Mouse (Mus musculus) liver, embryonic 15.5 days (tissue): Measurements from ENCODE around the gene Obscn. TPM values are rescaled to one million over a fixed set of nuclear protein-coding genes. Genes with fewer than 3 reads are reported as not detected.

Source experiments
- ATAC-seq: fragments of 200-750 bp; cut with Nextera tagmentation; 2 replicates; pipeline ENCODE4 v1.8.0; 2017; ENCODE audit warnings: moderate number of reproducible peaks, mild to moderate bottlenecking, moderate library complexity; ENCODE audit not compliant: insufficient read depth
- H3K27ac ChIP-seq: fragments of 300-500 bp; sonication (generic); replicated peaks from 2 replicates; pipeline ENCODE4 v1.5.1; 2015; ENCODE audit warnings: mild to moderate bottlenecking, inconsistent platforms
- H3K27me3 ChIP-seq: fragments of 300-500 bp; sonication (generic); 2 replicates; pipeline ENCODE4 v1.6.1; 2015; ENCODE audit warnings: mild to moderate bottlenecking, inconsistent platforms
- H3K36me3 ChIP-seq: fragments of 300-500 bp; sonication (generic); replicated peaks from 2 replicates; pipeline ENCODE4 v1.6.1; 2015; ENCODE audit warnings: moderate library complexity, mild to moderate bottlenecking, inconsistent platforms
- H3K4me1 ChIP-seq: fragments of 300-500 bp; sonication (generic); replicated peaks from 2 replicates; pipeline ENCODE4 v1.6.1; 2015; ENCODE audit warnings: inconsistent platforms
- H3K4me2 ChIP-seq: fragments of 300-500 bp; sonication (generic); 2 replicates; pipeline ENCODE4 v1.6.1; 2015; ENCODE audit warnings: moderate library complexity, mild to moderate bottlenecking, inconsistent platforms
- H3K4me3 ChIP-seq: fragments of 300-500 bp; sonication (generic); replicated peaks from 2 replicates; pipeline ENCODE4 v1.5.1; 2015; ENCODE audit warnings: mild to moderate bottlenecking, inconsistent platforms
- H3K9ac ChIP-seq: fragments of 300-500 bp; sonication (generic); 2 replicates; pipeline ENCODE4 v1.6.1; 2015; ENCODE audit warnings: moderate library complexity, mild to moderate bottlenecking, inconsistent platforms
- H3K9me3 ChIP-seq: fragments of 300-500 bp; sonication (generic); replicated peaks from 2 replicates; pipeline ENCODE4 v1.6.1; 2016; ENCODE audit warnings: inconsistent platforms
- WGBS: fragments of 180-500 bp; shearing (Covaris S2); methylation state at CpG from one replicate; pipeline ENCODE4 v1.1.7; 2015; ENCODE audit warnings: mixed read lengths; ENCODE audit not compliant: insufficient replicate concordance; 5-methylcytosine and 5-hydroxymethylcytosine counted together
- polyA plus RNA-seq: library from polyadenylated mRNA; unstranded; fragments of >200 nt; fragmentation: Nextera tagmentation; extraction: Ambion mirVana; gene quantifications from 2 replicates; pipeline ENCODE4 v1.2.1, GENCODE M21; 2015

Gene Obscn
- polyA plus RNA-seq, 1 experiment from 2014 or later, result 0.30 TPM

- H3K27me3 ChIP-seq, result no peaks in the 10 kb centered on the region
- no peak overlapping the region for H3K4me2 ChIP-seq
- H3K27ac ChIP-seq, result no peak overlapping the region
- ATAC-seq, result no peak
- H3K4me1 ChIP-seq, result peaks cover 39% of the 10 kb centered on the region
- no peak overlapping the region for H3K4me3 ChIP-seq
- H3K9ac ChIP-seq, result no peak overlapping the region
- 75% methylated on average over 3 of the region's 3 CpGs for WGBS
- no peaks in the 10 kb centered on the region for H3K9me3 ChIP-seq
- H3K36me3 ChIP-seq, result peaks cover 17% of the 10 kb centered on the region
Measured at GRCm38 (mm10) chr11:58971796-58972195, 164.4 kb downstream of the Obscn start.

- H3K4me3 ChIP-seq, result no peak overlapping the region
Measured at GRCm38 (mm10) chr11:58970831-58971530, 165.2 kb downstream of the Obscn start.

GRCm38 (mm10) chr11:58969659-58970058, 166.5 kb downstream of the Obscn start:
- peaks cover 46% of the 10 kb centered on the region for H3K4me1 ChIP-seq
- H3K36me3 ChIP-seq, result peaks cover 14% of the 10 kb centered on the region; the same call in 1 of the 2 replicates
- no peaks in the 10 kb centered on the region for H3K9me3 ChIP-seq
- no peak overlapping the region for H3K4me2 ChIP-seq
- H3K9ac ChIP-seq, result no peak overlapping the region
- 66% methylated on average over 6 of the region's 6 CpGs for WGBS
- H3K27ac ChIP-seq, result no peak overlapping the region
- no peak for ATAC-seq
- H3K4me3 ChIP-seq, result no peak overlapping the region
- no peaks in the 10 kb centered on the region for H3K27me3 ChIP-seq

More at GRCm38 (mm10) chr11:58970831-58971530, 165.2 kb downstream of the Obscn start:
- WGBS, result 82% methylated on average over 21 of the region's 21 CpGs
- Histone ChIP-seq H3K4me1 (peaks cover 42% of the 10 kb centered on the region), H3K4me2 (no peak overlapping the region), H3K36me3 (peaks cover 17% of the 10 kb centered on the region), H3K27me3 (no peaks in the 10 kb centered on the region), H3K9me3 (no peaks in the 10 kb centered on the region), H3K9ac (no peak overlapping the region), H3K27ac (no peak overlapping the region)
- no peak for ATAC-seq

GRCm38 (mm10) chr11:58969027-58969426, 167.2 kb downstream of the Obscn start:
- no peak overlapping the region for H3K9ac ChIP-seq
- H3K4me1 ChIP-seq, result peaks cover 43% of the 10 kb centered on the region
- no peaks in the 10 kb centered on the region for H3K9me3 ChIP-seq
- WGBS, result 77% methylated on average over 8 of the region's 8 CpGs
- no peak for ATAC-seq
- H3K36me3 ChIP-seq, result peaks cover 14% of the 10 kb centered on the region; the same call in 1 of the 2 replicates
- no peak overlapping the region for H3K27ac ChIP-seq
- H3K4me3 ChIP-seq, result no peak overlapping the region
- no peak overlapping the region for H3K4me2 ChIP-seq
- peaks cover 3% of the 10 kb centered on the region; the same call in 1 of the 2 replicates for H3K27me3 ChIP-seq

- H3K9ac ChIP-seq, result no peak overlapping the region
- H3K27ac ChIP-seq, result no peak overlapping the region
- H3K27me3 ChIP-seq, result peaks cover 8% of the 10 kb centered on the region
- ATAC-seq, result peak; percentile 19; the same call in 1 of the 2 replicates
- H3K4me1 ChIP-seq, result peaks cover 45% of the 10 kb centered on the region
- no peak overlapping the region for H3K4me2 ChIP-seq
- H3K9me3 ChIP-seq, result no peaks in the 10 kb centered on the region
- no peak overlapping the region for H3K4me3 ChIP-seq
- peaks cover 14% of the 10 kb centered on the region; the same call in 1 of the 2 replicates for H3K36me3 ChIP-seq
- WGBS, result 50% methylated on average over 7 of the region's 7 CpGs
Measured at GRCm38 (mm10) chr11:58968551-58968950, 167.7 kb downstream of the Obscn start.

- Histone ChIP-seq H3K9me3 (no peaks in the 10 kb centered on the region), H3K36me3 (peaks cover 14% of the 10 kb centered on the region; the same call in 1 of the 2 replicates), H3K4me3 (no peak overlapping the region), H3K27me3 (peaks cover 20% of the 10 kb centered on the region), H3K9ac (no peak overlapping the region), H3K27ac (no peak overlapping the region), H3K4me1 (peaks cover 49% of the 10 kb centered on the region), H3K4me2 (no peak overlapping the region)
- WGBS, result 81% methylated on average over 1 of the region's 1 CpGs
- ATAC-seq, result no peak
Measured at GRCm38 (mm10) chr11:58967346-58967745, 168.9 kb downstream of the Obscn start.

- no peak overlapping the region for H3K4me3 ChIP-seq
- H3K27ac ChIP-seq, result no peak overlapping the region
- peaks cover 33% of the 10 kb centered on the region for H3K27me3 ChIP-seq
- peaks cover 57% of the 10 kb centered on the region for H3K4me1 ChIP-seq
- H3K4me2 ChIP-seq, result no peak overlapping the region
- H3K36me3 ChIP-seq, result 0 out of 2 replicates have a peak, but pooled peaks cover 2% of the 10 kb centered on the region
- no peak for ATAC-seq
- H3K9ac ChIP-seq, result no peak overlapping the region
- H3K9me3 ChIP-seq, result no peaks in the 10 kb centered on the region
- WGBS, result 38% methylated on average over 12 of the region's 12 CpGs
Measured at GRCm38 (mm10) chr11:58965001-58965760, 171.0 kb downstream of the Obscn start.

GRCm38 (mm10) chr11:58964216-58964615, 172.0 kb downstream of the Obscn start:
- Histone ChIP-seq H3K36me3 (no peaks in the 10 kb centered on the region), H3K27me3 (peaks cover 33% of the 10 kb centered on the region), H3K4me3 (no peak overlapping the region), H3K9me3 (no peaks in the 10 kb centered on the region), H3K9ac (no peak overlapping the region), H3K4me1 (peaks cover 58% of the 10 kb centered on the region), H3K4me2 (no peak overlapping the region), H3K27ac (no peak overlapping the region)
- WGBS, result 69% methylated on average over 7 of the region's 7 CpGs
- ATAC-seq, result no peak

- Histone ChIP-seq H3K9me3 (no peaks in the 10 kb centered on the region), H3K9ac (no peak overlapping the region), H3K4me1 (peaks cover 57% of the 10 kb centered on the region), H3K36me3 (peaks cover 2% of the 10 kb centered on the region; the same call in 1 of the 2 replicates), H3K27me3 (peaks cover 33% of the 10 kb centered on the region), H3K4me3 (no peak overlapping the region), H3K27ac (no peak overlapping the region), H3K4me2 (no peak overlapping the region)
- 37% methylated on average over 17 of the region's 17 CpGs for WGBS
- no peak for ATAC-seq
Measured at GRCm38 (mm10) chr11:58963543-58963942, 172.7 kb downstream of the Obscn start.

- H3K27ac ChIP-seq, result no peak overlapping the region
- ATAC-seq, result no peak
- no peak overlapping the region for H3K4me2 ChIP-seq
- no peaks in the 10 kb centered on the region for H3K9me3 ChIP-seq
- 57% methylated on average over 50 of the region's 50 CpGs for whole genome bisulfite sequencing
- H3K9ac ChIP-seq, result no peak overlapping the region
- peaks cover 72% of the 10 kb centered on the region for H3K4me1 ChIP-seq
- peaks cover 33% of the 10 kb centered on the region for H3K27me3 ChIP-seq
- H3K36me3 ChIP-seq, result peaks cover 21% of the 10 kb centered on the region
- H3K4me3 ChIP-seq, result no peak overlapping the region
Measured at GRCm38 (mm10) chr11:58961364-58962177, 174.6 kb downstream of the Obscn start.
